Mouse (Mus musculus) CH12.LX (cell line): Measurements from ENCODE around the gene Commd7. TPM values are rescaled to one million over a fixed set of nuclear protein-coding genes. Genes with fewer than 3 reads are reported as not detected.

Experiments
- DNase-seq: peaks from one replicate; pipeline ENCODE4 v3.0.0-alpha.2; 2013; ENCODE audit errors: extremely low read depth
- H3K27ac ChIP-seq: 2 replicates; pipeline ENCODE4 v1.5.1; 2012; ENCODE audit warnings: low read depth, mild to moderate bottlenecking, control low read depth, moderate library complexity; ENCODE audit not compliant: insufficient read depth
- H3K27me3 ChIP-seq: replicated peaks from 2 replicates; pipeline ENCODE3; 2012; ENCODE audit warnings: inconsistent platforms
- H3K36me3 ChIP-seq, 2 experiments: replicated peaks in 1 of 2; 2 replicates each; pipeline versions ENCODE3 to v1.6.1; 2012; ENCODE audit warnings: inconsistent platforms in 1 of 2, low read length in 1 of 2, mild to moderate bottlenecking in 1 of 2, mixed read lengths in 1 of 2, moderate library complexity in 1 of 2; ENCODE audit not compliant: control insufficient read depth in 1 of 2, insufficient read depth in 1 of 2
- H3K4me1 ChIP-seq, 2 experiments: 2 replicates each; pipeline ENCODE4 v1.6.1; 2012; ENCODE audit warnings: inconsistent platforms in 1 of 2, moderate library complexity in 1 of 2; ENCODE audit not compliant: insufficient read depth in 2 of 2, control insufficient read depth in 1 of 2
- H3K4me2 ChIP-seq: 2 replicates; pipeline ENCODE4 v1.6.1; 2012; ENCODE audit warnings: low read depth, mild to moderate bottlenecking, control low read depth; ENCODE audit not compliant: poor library complexity, insufficient read depth, severe bottlenecking
- H3K4me3 ChIP-seq, 3 experiments: fragments of 150-350 bp in 1 of 3; sonication (generic) in 1 of 3; replicated peaks in 1 of 3; 2 replicates each; pipeline versions ENCODE3 to v1.5.1; 2011 to 2012; ENCODE audit warnings: low read depth in 2 of 3, low read length in 2 of 3, mild to moderate bottlenecking in 2 of 3, moderate library complexity in 2 of 3, control low read depth in 1 of 3, improper control_type of control experiment in 1 of 3, inconsistent platforms in 1 of 3, mixed read lengths in 1 of 3; ENCODE audit not compliant: poor library complexity in 1 of 3
- H3K79me2 ChIP-seq: replicated peaks from 2 replicates; pipeline ENCODE4 v1.6.1; 2012; ENCODE audit warnings: mild to moderate bottlenecking, moderate library complexity; ENCODE audit not compliant: control insufficient read depth, poor library complexity, insufficient read depth, severe bottlenecking; ENCODE audit errors: extremely low read depth
- H3K9ac ChIP-seq: 2 replicates; pipeline ENCODE4 v1.6.1; 2012; ENCODE audit warnings: low read depth, mild to moderate bottlenecking, control low read depth, moderate library complexity; ENCODE audit not compliant: insufficient read depth
- H3K9me3 ChIP-seq: replicated peaks from 2 replicates; pipeline ENCODE3; 2012; ENCODE audit warnings: low read length, inconsistent platforms, mixed read lengths
- CHD2 ChIP-seq: IDR thresholded peaks from 2 replicates; pipeline ENCODE4 v1.6.1; 2011; ENCODE audit warnings: low read length, improper control_type of control experiment
- CTCF ChIP-seq, 2 experiments: IDR thresholded peaks in 1 of 2; conservative IDR thresholded peaks in 1 of 2; 2 replicates each; pipeline ENCODE4 v1.5.1; 2011 to 2012; ENCODE audit warnings: low read depth in 2 of 2, low read length in 2 of 2, improper control_type of control experiment in 1 of 2, inconsistent platforms in 1 of 2, mild to moderate bottlenecking in 1 of 2, moderate library complexity in 1 of 2
- ELF1 ChIP-seq: IDR thresholded peaks from 2 replicates; pipeline ENCODE4 v1.6.1; 2014; ENCODE audit warnings: low read depth, mild to moderate bottlenecking, inconsistent platforms, low read length, improper control_type of control experiment
- ETS1 ChIP-seq: conservative IDR thresholded peaks from 2 replicates; pipeline ENCODE4 v1.6.1; 2012; ENCODE audit warnings: low read depth, mild to moderate bottlenecking, inconsistent platforms, low read length, improper control_type of control experiment, moderate library complexity
- HCFC1 ChIP-seq: IDR thresholded peaks from 2 replicates; pipeline ENCODE4 v1.6.1; 2012; ENCODE audit warnings: low read depth, mild to moderate bottlenecking, inconsistent platforms, low read length, improper control_type of control experiment
- IRF4 ChIP-seq: IDR thresholded peaks from 2 replicates; pipeline ENCODE4 v1.6.1; 2014; ENCODE audit warnings: low read depth, mild to moderate bottlenecking, inconsistent platforms, low read length, improper control_type of control experiment
- JUND ChIP-seq: conservative IDR thresholded peaks from 2 replicates; pipeline ENCODE4 v1.6.1; 2011; ENCODE audit warnings: low read depth, low read length, improper control_type of control experiment
- KAT2A ChIP-seq: IDR thresholded peaks from 2 replicates; pipeline ENCODE4 v1.6.1; 2012; ENCODE audit warnings: low read length, improper control_type of control experiment, inconsistent platforms; ENCODE audit not compliant: insufficient replicate concordance
- MAX ChIP-seq: IDR thresholded peaks from 2 replicates; pipeline ENCODE4 v1.6.1; 2011; ENCODE audit warnings: low read length, improper control_type of control experiment
- MAZ ChIP-seq: IDR thresholded peaks from 2 replicates; pipeline ENCODE4 v1.6.1; 2012; ENCODE audit warnings: low read depth, mild to moderate bottlenecking, inconsistent platforms, low read length, improper control_type of control experiment, moderate library complexity
- MEF2A ChIP-seq: IDR thresholded peaks from 2 replicates; pipeline ENCODE4 v1.6.1; 2014; ENCODE audit warnings: low read depth, mild to moderate bottlenecking, inconsistent platforms, low read length, improper control_type of control experiment, borderline replicate concordance
- MXI1 ChIP-seq: IDR thresholded peaks from 2 replicates; pipeline ENCODE4 v1.6.1; 2011; ENCODE audit warnings: mild to moderate bottlenecking, low read depth, low read length, improper control_type of control experiment
- NELFE ChIP-seq: IDR thresholded peaks from 2 replicates; pipeline ENCODE4 v1.6.1; 2011; ENCODE audit warnings: low read depth, low read length, improper control_type of control experiment
- NRF1 ChIP-seq: IDR thresholded peaks from 2 replicates; pipeline ENCODE4 v1.6.1; 2014; ENCODE audit warnings: low read depth, mild to moderate bottlenecking, inconsistent platforms, low read length, improper control_type of control experiment, moderate library complexity
- PAX5 ChIP-seq: IDR thresholded peaks from 2 replicates; pipeline ENCODE4 v1.6.1; 2012; ENCODE audit warnings: low read length, inconsistent platforms, mixed read lengths
- RAD21 ChIP-seq: IDR thresholded peaks from 2 replicates; pipeline ENCODE4 v1.6.1; 2011; ENCODE audit warnings: low read depth, mild to moderate bottlenecking, low read length, improper control_type of control experiment, moderate library complexity
- RCOR1 ChIP-seq: conservative IDR thresholded peaks from 2 replicates; pipeline ENCODE4 v1.6.1; 2012; ENCODE audit warnings: low read depth, mild to moderate bottlenecking, inconsistent platforms, low read length, improper control_type of control experiment
- SIN3A ChIP-seq: IDR thresholded peaks from 2 replicates; pipeline ENCODE4 v1.6.1; 2012; ENCODE audit warnings: low read length, improper control_type of control experiment, inconsistent platforms
- SMC3 ChIP-seq: IDR thresholded peaks from 2 replicates; pipeline ENCODE4 v1.6.1; 2011; ENCODE audit warnings: low read depth, low read length, improper control_type of control experiment
- TBP ChIP-seq: conservative IDR thresholded peaks from 2 replicates; pipeline ENCODE4 v1.6.1; 2011; ENCODE audit warnings: low read depth, low read length, improper control_type of control experiment
- TCF12 ChIP-seq: IDR thresholded peaks from 2 replicates; pipeline ENCODE4 v1.6.1; 2014; ENCODE audit warnings: low read depth, mild to moderate bottlenecking, inconsistent platforms, low read length, improper control_type of control experiment
- dilution Hi-C: fragments of 300-500 bp; cut with MboI; formaldehyde crosslinking; loops from 2 replicates; pipeline ENCODE4 v1.14.3; 2020; ENCODE audit warnings: low sequenced_read_pairs; ENCODE audit not compliant: extremely low pct_unique_long_range_greater_than_20kb, extremely low pct_ligation_motif_present
- in situ Hi-C: fragments of 300-500 bp; cut with MboI; formaldehyde crosslinking; loops from 3 replicates; pipeline ENCODE4 v1.14.3; 2019; ENCODE audit warnings: low sequenced_read_pairs, low pct_ligation_motif_present, low pct_unique_long_range_greater_than_20kb, mixed read lengths
- polyA plus RNA-seq: library from polyadenylated mRNA; unstranded; fragments of >175 nt; gene quantifications from 2 replicates; pipeline ENCODE4 v1.2.1, GENCODE M21; 2012; ENCODE audit warnings: low read depth; ENCODE audit not compliant: insufficient read length
- total RNA-seq, 2 experiments: library from RNA; depleted of rRNA; stranded (reverse); fragments of 300-350 nt in 1 of 2; fragments of >200 nt in 1 of 2; gene quantifications; 2 replicates each; pipeline ENCODE4 v1.2.3; 2012 to 2014

The Commd7 gene
- total and polyA plus RNA-seq, 3 experiments, result 18.9 to 34.7 (median 28.4) TPM

GRCm38 (mm10) chr2:153580458-153580985, 52.1 kb downstream of the Commd7 start:
- H3K27ac ChIP-seq, result no peak overlapping the region
- no peak overlapping the region for H3K9ac ChIP-seq
- H3K4me2 ChIP-seq, result no peak overlapping the region
- in situ Hi-C loops, result loop anchor here (25.0 kb wide), 2 partner anchors 443 to 668 kb away; partner anchors contain the start of gene Mylk2
- H3K4me1 ChIP-seq, result peaks cover 8 to 22% of the 10 kb centered on the region in 2 experiments
- no peaks in the 10 kb centered on the region for H3K79me2 ChIP-seq
- no peak for TF ChIP-seq CTCF (conservative IDR thresholded peaks at IDR 0.05 in 1 of 2, IDR thresholded peaks at IDR 0.05 in 1 of 2; ENCODE audit: low read depth in 2 of 2, low read length in 2 of 2)
- TF ChIP-seq KAT2A, result no peak
- no peak for TF ChIP-seq NRF1
- TF ChIP-seq HCFC1, result no peak
- TF ChIP-seq CHD2, result no peak
- no peak for TF ChIP-seq RCOR1
- TF ChIP-seq NELFE, result no peak
- no peak for TF ChIP-seq MAX
- TF ChIP-seq IRF4, result no peak
- no peak for TF ChIP-seq MAZ
- TF ChIP-seq TBP, result no peak
- no peak for TF ChIP-seq ELF1
- no peak for TF ChIP-seq ETS1
- TF ChIP-seq TCF12, result no peak
- no peak for TF ChIP-seq SMC3
- no peak for DNase-seq
- dilution Hi-C loops, result no loop called here
- no peaks in the 10 kb centered on the region for H3K36me3 ChIP-seq
- no peaks in the 10 kb centered on the region for H3K27me3 ChIP-seq
- no peak overlapping the region for H3K4me3 ChIP-seq
- no peaks in the 10 kb centered on the region for H3K9me3 ChIP-seq

DNA sequence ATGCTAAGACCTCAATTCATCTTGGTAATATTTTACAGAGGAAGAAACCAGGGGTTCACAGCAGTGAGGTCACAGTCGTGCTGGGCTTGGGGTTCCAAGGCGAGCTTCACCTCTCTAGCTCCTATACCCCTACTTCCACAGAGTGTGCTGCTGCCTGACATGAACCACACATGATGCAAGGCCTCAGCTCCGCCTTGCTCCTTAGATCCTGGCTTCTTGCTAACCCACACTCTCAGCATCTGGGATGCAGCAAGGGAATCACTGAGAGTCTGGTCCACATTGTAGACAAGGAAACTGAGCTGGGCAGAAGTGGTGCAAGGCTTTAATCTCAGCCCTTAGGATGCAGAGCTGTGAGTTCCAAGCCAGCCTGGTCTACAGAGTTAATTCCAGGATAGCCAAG, 52.5 kb downstream of the Commd7 start:
- Histone ChIP-seq H3K27me3 (no peaks in the 10 kb centered on the region), H3K9ac (no peak overlapping the region), H3K36me3 (no peaks in the 10 kb centered on the region), H3K27ac (no peak overlapping the region), H3K9me3 (no peaks in the 10 kb centered on the region), H3K4me3 (no peak overlapping the region), H3K4me1 (peaks cover 8 to 22% of the 10 kb centered on the region in 2 experiments), H3K4me2 (no peak overlapping the region), H3K79me2 (no peaks in the 10 kb centered on the region)
- in situ Hi-C loops (loop anchor here (25.0 kb wide), 2 partner anchors 443 to 668 kb away; partner anchors contain the start of gene Mylk2), dilution Hi-C loops (no loop called here)
- TF ChIP-seq JUND (no peak), SIN3A (no peak), RAD21 (no peak), MEF2A (no peak), MXI1 (no peak), ETS1 (no peak), PAX5 (no peak)
- no peak for DNase-seq
